Mouse (Mus musculus): ENCODE data around the gene Gfm1.

- TF ChIP-seq CTCF (IDR thresholded peaks at IDR 0.05; ENCODE audit: low read depth) (no peak), EP300 (IDR thresholded peaks at IDR 0.05; ENCODE audit: low read depth) (no peak)
These were observed 19.8 kb downstream of the Gfm1 start for GRCm38 (mm10) chr3:67449660-67450059.

Data from liver, postnatal 0 days (tissue).